Mouse (Mus musculus): Measurements from ENCODE around the gene Usp10. TPM values are rescaled to one million over a fixed set of nuclear protein-coding genes. Genes with fewer than 3 reads are reported as not detected.

The Usp10 gene
- polyA plus RNA-seq (2015; fragmentation: Nextera tagmentation; extraction: Ambion mirVana), result 72.3 and 96.3 TPM in 2 replicates

DNA sequence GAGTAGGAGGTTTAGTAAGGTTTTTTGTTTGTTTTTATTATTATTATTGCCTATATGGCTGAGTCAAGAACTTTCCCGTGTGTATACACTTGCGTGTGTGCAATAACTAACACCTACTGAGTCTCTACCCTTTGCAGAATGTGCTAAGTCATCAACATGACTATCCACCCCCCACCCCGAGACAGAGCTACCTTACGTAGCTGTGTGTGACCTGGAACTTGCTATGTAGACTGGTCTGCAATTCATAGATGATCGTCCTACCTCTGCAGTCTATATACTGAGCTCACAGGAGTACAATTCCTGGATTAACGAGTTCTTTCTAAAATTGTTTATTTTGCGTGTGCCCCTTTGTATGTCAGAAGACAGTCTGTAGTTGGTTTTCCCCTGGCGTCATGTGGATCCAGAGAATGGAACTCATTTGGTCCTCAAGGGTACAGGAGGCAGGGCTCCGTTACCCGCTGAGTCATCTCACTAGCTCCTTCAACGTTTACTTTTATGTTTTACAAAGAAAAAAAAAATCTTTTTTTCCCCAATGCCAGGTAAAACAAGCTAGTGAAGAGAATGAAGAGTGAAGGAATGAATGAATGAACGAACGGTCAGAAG, at the start of gene Usp10:
Usp10 (plus strand) TSS at position 417 of the 603 bp plus-strand sequence.
- Histone ChIP-seq H3K4me2 (peak within 1 kb of the TSS; percentile 98), H3K4me1 (replicated peaks) (peaks cover 44% of the 10 kb centered on the region), H3K4me3 (peak within 1 kb of the TSS; percentile 86), H3K9me3 (replicated peaks) (no peaks in the 10 kb centered on the region), H3K27me3 (no peaks in the 10 kb centered on the region; the same call in 1 of the 2 replicates), H3K9ac (peak within 1 kb of the TSS; percentile 91), H3K27ac (peak within 1 kb of the TSS; percentile 94), H3K36me3 (no peaks in the 10 kb centered on the region)
- WGBS, result 28% methylated on average over 13 of the region's 13 CpGs
- no peak for ATAC-seq (replicated peaks; ENCODE audit: insufficient number of reproducible peaks, insufficient read depth, low FRiP score, low read depth)

DNA sequence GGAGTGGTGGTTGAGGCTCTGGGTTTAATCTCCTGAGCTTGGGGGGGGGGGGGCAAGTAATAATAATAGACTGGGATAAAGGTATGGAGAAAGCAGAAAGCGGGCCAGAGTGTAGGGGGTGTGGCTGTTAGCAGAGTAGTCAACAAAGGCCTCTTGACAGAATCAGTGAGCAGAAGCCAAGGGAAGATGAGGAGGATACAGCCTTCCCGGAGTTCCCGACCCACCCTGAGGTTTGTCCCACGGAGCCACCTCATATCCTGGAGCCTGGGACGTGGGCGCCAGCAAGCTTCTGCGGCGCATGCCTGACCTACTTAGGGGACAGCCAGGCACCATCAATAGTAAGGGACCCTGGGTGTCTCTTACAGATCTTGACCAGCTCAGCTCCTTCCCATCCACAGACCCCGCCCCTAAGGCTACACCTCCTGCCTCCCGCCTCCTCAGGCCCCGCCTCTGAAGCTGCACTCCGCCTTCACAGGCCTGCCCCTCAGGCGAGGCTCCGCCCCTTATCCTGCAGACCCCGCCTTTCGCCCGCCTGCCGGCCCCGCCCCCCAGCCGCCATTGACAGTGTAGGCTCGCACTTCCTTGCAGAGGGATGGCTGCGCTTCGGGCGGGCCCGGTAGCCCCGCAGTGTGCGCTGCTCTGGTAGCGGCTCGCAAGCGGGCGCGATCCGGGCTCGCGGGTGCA, 48.3 kb upstream of the Usp10 start, which contains the start of gene Klhl36:
Klhl36 (plus strand) TSS at position 561 of the 684 bp plus-strand sequence.
- Histone ChIP-seq H3K36me3 (no peaks in the 10 kb centered on the region), H3K4me1 (replicated peaks) (peaks cover 16% of the 10 kb centered on the region), H3K4me3 (peak within 1 kb of the TSS; percentile 89), H3K27me3 (peaks cover 29% of the 10 kb centered on the region), H3K9me3 (replicated peaks) (no peaks in the 10 kb centered on the region), H3K4me2 (peak within 1 kb of the TSS; percentile 88), H3K27ac (peak within 1 kb of the TSS; percentile 63), H3K9ac (peak within 1 kb of the TSS; percentile 89)
- 1% methylated on average over 35 of the region's 35 CpGs for WGBS
- peak; percentile 95 for ATAC-seq (replicated peaks; ENCODE audit: insufficient number of reproducible peaks, insufficient read depth, low FRiP score, low read depth)

DNA sequence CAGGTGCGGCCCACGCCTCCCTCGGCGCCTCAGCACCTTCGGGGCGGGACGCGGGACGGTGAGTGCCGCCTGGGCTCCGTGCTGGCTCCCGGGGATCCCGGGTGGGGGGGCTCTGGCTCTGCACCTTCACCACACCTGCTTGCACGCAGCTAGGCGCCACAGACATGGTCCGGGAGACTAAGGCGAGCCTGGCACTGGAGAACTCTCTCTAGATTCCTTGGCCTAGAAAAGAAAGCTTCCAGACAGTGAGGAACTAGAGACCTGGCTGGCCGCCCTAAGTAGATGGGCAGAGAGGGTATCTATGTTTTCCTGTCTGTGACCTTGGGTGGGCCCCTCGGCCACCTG, 47.8 kb upstream of the Usp10 start:
- peaks cover 29% of the 10 kb centered on the region for H3K27me3 ChIP-seq

DNA sequence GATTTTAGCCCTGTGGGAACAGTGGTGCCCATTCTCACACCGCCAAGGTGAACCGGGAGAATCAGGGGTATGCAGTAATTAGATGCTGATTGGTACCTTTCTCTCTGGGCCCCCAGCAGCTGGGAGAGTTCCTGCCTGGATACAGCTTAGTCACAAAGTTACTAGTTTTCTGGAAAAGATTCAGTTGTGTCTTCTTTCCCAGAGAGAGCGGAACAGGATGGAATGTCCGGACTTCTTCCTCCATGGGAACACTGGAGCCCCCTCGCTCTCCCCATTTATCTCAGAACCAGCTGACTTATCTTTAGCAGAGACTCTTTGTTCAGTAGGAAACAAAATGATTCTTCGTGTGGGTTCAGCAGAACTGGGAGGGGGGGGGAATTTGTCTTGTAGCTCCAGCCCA, 47.4 kb upstream of the Usp10 start:
- peaks cover 16% of the 10 kb centered on the region for H3K4me1 ChIP-seq (replicated peaks)
- no peak for ATAC-seq (replicated peaks; ENCODE audit: insufficient number of reproducible peaks, insufficient read depth, low FRiP score, low read depth)
- 14% methylated on average over 6 of the region's 6 CpGs for WGBS

More for the DNA sequence above, 47.8 kb upstream of the Usp10 start:
- H3K9me3 ChIP-seq (replicated peaks), result no peaks in the 10 kb centered on the region
- H3K4me3 ChIP-seq, result peak overlapping the region; percentile 89
- H3K9ac ChIP-seq, result peak overlapping the region; percentile 89
- ATAC-seq (replicated peaks; ENCODE audit: insufficient number of reproducible peaks, insufficient read depth, low FRiP score, low read depth), result no peak
- peak overlapping the region; percentile 63 for H3K27ac ChIP-seq
- peaks cover 16% of the 10 kb centered on the region for H3K4me1 ChIP-seq (replicated peaks)
- H3K36me3 ChIP-seq, result no peaks in the 10 kb centered on the region
- peak overlapping the region; percentile 88 for H3K4me2 ChIP-seq
- WGBS, result under 1% methylated on average over 19 of the region's 19 CpGs

DNA sequence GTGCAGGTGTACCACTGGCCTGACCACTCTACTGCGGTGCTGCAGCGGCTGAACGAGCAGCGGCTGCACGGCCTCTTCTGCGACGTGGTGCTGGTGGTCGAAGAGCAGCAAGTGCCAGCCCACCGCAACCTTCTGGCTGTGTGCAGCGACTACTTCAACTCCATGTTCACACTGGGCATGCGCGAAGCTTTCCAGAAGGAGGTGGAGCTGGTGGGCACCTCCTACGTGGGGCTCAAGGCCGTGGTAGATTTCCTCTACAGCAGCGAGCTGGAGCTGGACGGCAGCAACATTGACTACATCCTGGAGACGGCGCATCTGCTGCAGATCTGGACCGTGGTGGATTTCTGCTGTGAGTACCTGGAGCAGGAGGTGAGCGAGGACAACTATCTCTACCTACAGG, 40.5 kb upstream of the Usp10 start:
- WGBS, result 73% methylated on average over 20 of the region's 20 CpGs
- Histone ChIP-seq H3K9me3 (replicated peaks) (peaks cover 6% of the 10 kb centered on the region), H3K4me1 (replicated peaks) (no peaks in the 10 kb centered on the region), H3K4me2 (no peak overlapping the region), H3K27ac (no peak overlapping the region), H3K27me3 (no peaks in the 10 kb centered on the region), H3K4me3 (no peak overlapping the region), H3K9ac (no peak overlapping the region), H3K36me3 (peaks cover 30% of the 10 kb centered on the region)
- no peak for ATAC-seq (replicated peaks; ENCODE audit: insufficient number of reproducible peaks, insufficient read depth, low FRiP score, low read depth)

More for the DNA sequence above, 47.4 kb upstream of the Usp10 start:
- Histone ChIP-seq H3K4me2 (peak overlapping the region; percentile 88), H3K9ac (peak overlapping the region; percentile 89), H3K36me3 (no peaks in the 10 kb centered on the region), H3K27ac (peak overlapping the region; percentile 63), H3K9me3 (replicated peaks) (no peaks in the 10 kb centered on the region), H3K27me3 (peaks cover 29% of the 10 kb centered on the region), H3K4me3 (peak overlapping the region; percentile 89)

DNA sequence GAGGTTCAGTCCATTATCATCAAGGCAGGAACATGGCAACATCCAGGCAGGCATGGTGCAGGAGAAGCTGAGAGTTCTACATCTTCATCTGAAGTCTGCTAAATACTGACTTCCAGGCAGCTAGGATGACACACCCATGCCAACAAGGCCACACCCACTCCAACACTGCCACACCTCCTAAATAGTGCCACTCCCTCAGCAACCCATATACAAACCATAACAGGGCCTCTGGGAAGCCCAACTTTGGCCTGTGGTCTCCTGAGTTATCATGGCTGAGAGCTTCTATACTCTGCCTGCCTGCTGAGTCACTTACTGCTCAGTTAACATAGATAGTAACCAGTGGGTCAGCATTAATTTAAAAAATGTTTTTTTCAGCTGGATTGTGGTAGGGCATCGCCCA, 37.0 kb upstream of the Usp10 start:
- peaks cover 6% of the 10 kb centered on the region for H3K9me3 ChIP-seq (replicated peaks)
- WGBS, result 93% methylated on average over 1 of the region's 1 CpGs
- H3K4me1 ChIP-seq (replicated peaks), result no peaks in the 10 kb centered on the region
- no peak overlapping the region for H3K4me3 ChIP-seq
- no peak overlapping the region for H3K27ac ChIP-seq
- no peaks in the 10 kb centered on the region for H3K27me3 ChIP-seq
- no peak for ATAC-seq (replicated peaks; ENCODE audit: insufficient number of reproducible peaks, insufficient read depth, low FRiP score, low read depth)
- peaks cover 38% of the 10 kb centered on the region for H3K36me3 ChIP-seq
- H3K4me2 ChIP-seq, result no peak overlapping the region
- no peak overlapping the region for H3K9ac ChIP-seq

DNA sequence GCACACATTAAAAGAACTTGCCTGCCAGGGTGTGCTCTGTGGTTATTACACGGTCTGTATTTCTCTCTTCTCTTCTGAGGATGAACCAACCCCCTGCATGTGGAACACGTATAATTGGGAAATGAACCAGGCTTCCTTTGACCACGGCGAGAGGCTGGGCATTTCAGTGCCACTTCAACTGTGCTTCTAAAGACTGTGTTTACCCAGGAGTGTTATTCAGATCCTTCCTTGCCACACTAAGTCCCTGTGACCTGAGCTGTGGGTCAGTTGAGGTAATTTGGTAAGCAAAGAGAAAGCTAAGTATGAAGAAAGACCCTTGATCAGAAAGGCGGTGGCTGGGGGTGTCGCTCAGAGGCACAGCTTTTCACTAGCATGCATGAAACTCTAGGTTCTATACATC, 28.9 kb upstream of the Usp10 start:
- H3K4me2 ChIP-seq, result no peak overlapping the region
- no peak overlapping the region for H3K9ac ChIP-seq
- no peak overlapping the region for H3K27ac ChIP-seq
- no peak overlapping the region for H3K4me3 ChIP-seq
- H3K9me3 ChIP-seq (replicated peaks), result no peaks in the 10 kb centered on the region
- no peak for ATAC-seq (replicated peaks; ENCODE audit: insufficient number of reproducible peaks, insufficient read depth, low FRiP score, low read depth)
- H3K4me1 ChIP-seq (replicated peaks), result peaks cover 11% of the 10 kb centered on the region
- H3K27me3 ChIP-seq, result peaks cover 10% of the 10 kb centered on the region; the same call in 1 of the 2 replicates
- peaks cover 4% of the 10 kb centered on the region; the same call in 1 of the 2 replicates for H3K36me3 ChIP-seq
- WGBS, result 77% methylated on average over 6 of the region's 6 CpGs

DNA sequence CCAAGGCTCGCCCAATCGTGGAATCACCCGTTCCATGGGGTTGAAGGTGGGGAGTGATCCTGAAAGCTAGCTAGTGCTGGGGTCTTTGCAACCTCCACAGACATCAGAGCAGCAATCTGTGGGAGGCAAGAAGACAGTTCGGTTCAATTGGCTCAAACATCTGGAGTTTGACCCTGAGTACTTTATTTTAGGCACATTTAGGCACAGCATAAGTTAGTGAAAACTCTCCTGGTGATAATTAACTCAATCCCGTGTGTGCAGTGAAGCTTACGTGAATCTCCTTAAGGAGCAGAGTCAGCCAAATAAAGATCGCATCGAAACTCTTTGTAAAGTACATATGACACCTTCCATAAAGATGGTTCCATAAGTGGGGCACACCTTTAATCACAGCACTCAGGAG, 28.2 kb upstream of the Usp10 start:
- peaks cover 10% of the 10 kb centered on the region; the same call in 1 of the 2 replicates for H3K27me3 ChIP-seq
- no peak overlapping the region for H3K4me3 ChIP-seq
- ATAC-seq (replicated peaks; ENCODE audit: insufficient number of reproducible peaks, insufficient read depth, low FRiP score, low read depth), result no peak
- H3K4me1 ChIP-seq (replicated peaks), result peaks cover 12% of the 10 kb centered on the region
- no peaks in the 10 kb centered on the region for H3K9me3 ChIP-seq (replicated peaks)
- H3K9ac ChIP-seq, result no peak overlapping the region
- no peak overlapping the region for H3K27ac ChIP-seq
- WGBS, result 80% methylated on average over 8 of the region's 8 CpGs
- H3K4me2 ChIP-seq, result no peak overlapping the region
- no peaks in the 10 kb centered on the region for H3K36me3 ChIP-seq

DNA sequence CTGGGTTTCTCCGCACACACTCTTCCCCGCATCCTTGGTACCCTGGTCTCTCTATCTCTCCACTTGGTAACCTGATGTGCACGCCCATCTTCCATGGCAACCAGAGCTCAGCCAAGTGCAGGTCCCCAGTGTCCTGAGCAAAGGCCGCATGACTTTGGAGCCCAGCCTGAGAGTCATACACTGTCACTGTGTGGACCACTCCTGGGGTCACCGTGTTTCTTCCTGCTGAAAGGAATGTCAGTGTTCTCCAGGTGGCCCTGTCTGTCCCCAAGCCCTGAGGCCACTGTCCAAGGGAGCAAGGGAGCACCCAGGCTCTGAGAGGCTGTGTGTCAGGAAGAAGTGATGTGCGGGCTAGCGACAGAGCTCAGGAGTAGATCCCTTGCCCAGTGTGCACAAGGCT, 26.9 kb upstream of the Usp10 start:
- ATAC-seq (replicated peaks; ENCODE audit: insufficient number of reproducible peaks, insufficient read depth, low FRiP score, low read depth), result no peak
- H3K4me2 ChIP-seq, result no peak overlapping the region
- H3K36me3 ChIP-seq, result no peaks in the 10 kb centered on the region
- no peaks in the 10 kb centered on the region for H3K9me3 ChIP-seq (replicated peaks)
- WGBS, result 88% methylated on average over 7 of the region's 7 CpGs
- peaks cover 12% of the 10 kb centered on the region for H3K4me1 ChIP-seq (replicated peaks)
- no peak overlapping the region for H3K9ac ChIP-seq
- H3K27ac ChIP-seq, result no peak overlapping the region
- no peak overlapping the region for H3K4me3 ChIP-seq
- peaks cover 10% of the 10 kb centered on the region for H3K27me3 ChIP-seq

DNA sequence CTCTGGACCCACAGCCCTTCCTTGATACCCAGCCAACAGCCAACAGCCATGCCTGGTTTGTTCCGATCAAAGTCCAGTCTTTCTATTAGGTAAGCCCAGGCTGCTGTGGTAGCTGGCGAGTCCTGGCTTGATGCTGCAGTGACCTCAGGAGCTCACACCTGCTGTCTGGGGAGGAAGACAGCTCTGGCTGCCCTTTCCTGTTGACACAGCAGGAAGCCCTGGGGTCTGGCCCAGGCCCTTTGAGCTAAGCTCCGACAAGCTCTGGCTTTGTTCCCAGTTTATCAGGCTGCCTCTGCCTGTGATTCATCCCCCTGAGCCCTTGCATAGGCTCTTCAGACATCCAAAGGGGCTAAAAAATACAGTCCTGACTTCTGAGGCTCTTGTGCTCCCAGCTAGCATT, 24.5 kb upstream of the Usp10 start:
- no peak overlapping the region for H3K9ac ChIP-seq
- peaks cover 1% of the 10 kb centered on the region for H3K27me3 ChIP-seq
- ATAC-seq (replicated peaks; ENCODE audit: insufficient number of reproducible peaks, insufficient read depth, low FRiP score, low read depth), result peak; percentile 77
- H3K4me3 ChIP-seq, result no peak overlapping the region
- peak overlapping the region; percentile 24 for H3K27ac ChIP-seq
- peak overlapping the region; percentile 2; the same call in 1 of the 2 replicates for H3K4me2 ChIP-seq
- no peaks in the 10 kb centered on the region for H3K9me3 ChIP-seq (replicated peaks)
- 14% methylated on average over 3 of the region's 3 CpGs for WGBS
- peaks cover 12% of the 10 kb centered on the region for H3K4me1 ChIP-seq (replicated peaks)
- H3K36me3 ChIP-seq, result no peaks in the 10 kb centered on the region

DNA sequence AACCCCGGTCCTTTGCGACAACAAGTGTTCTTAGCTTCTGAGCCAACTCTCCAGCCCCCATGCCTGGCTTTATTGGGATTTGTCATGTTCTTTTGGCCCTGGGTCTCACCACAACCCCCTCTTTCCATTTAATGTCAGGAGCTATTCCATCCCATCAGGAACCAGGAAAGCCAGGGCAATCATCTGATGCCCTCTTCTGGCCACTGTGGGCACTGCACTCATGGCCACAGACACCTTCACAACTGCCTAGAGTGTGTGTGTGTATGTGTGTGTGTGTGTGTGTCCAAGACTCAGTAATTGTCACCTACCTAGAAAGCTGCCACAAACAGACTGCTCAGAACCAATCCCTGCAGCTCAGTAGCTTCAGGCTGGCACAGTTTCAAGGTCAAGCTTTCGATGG, 23.0 kb upstream of the Usp10 start:
- ATAC-seq (replicated peaks; ENCODE audit: insufficient number of reproducible peaks, insufficient read depth, low FRiP score, low read depth), result no peak
- 85% methylated on average over 3 of the region's 3 CpGs for WGBS
- no peak overlapping the region for H3K4me2 ChIP-seq

More for the DNA sequence above, 23.0 kb upstream of the Usp10 start:
- peaks cover 12% of the 10 kb centered on the region for H3K4me1 ChIP-seq (replicated peaks)
- H3K27ac ChIP-seq, result no peak overlapping the region
- H3K9ac ChIP-seq, result no peak overlapping the region
- no peaks in the 10 kb centered on the region; the same call in 1 of the 2 replicates for H3K27me3 ChIP-seq
- no peak overlapping the region for H3K4me3 ChIP-seq
- no peaks in the 10 kb centered on the region for H3K36me3 ChIP-seq
- no peaks in the 10 kb centered on the region for H3K9me3 ChIP-seq (replicated peaks)

All from heart, embryonic 15.5 days (tissue).